Mouse (Mus musculus): ENCODE data around the gene Gbf1.

Gene Gbf1

DNA sequence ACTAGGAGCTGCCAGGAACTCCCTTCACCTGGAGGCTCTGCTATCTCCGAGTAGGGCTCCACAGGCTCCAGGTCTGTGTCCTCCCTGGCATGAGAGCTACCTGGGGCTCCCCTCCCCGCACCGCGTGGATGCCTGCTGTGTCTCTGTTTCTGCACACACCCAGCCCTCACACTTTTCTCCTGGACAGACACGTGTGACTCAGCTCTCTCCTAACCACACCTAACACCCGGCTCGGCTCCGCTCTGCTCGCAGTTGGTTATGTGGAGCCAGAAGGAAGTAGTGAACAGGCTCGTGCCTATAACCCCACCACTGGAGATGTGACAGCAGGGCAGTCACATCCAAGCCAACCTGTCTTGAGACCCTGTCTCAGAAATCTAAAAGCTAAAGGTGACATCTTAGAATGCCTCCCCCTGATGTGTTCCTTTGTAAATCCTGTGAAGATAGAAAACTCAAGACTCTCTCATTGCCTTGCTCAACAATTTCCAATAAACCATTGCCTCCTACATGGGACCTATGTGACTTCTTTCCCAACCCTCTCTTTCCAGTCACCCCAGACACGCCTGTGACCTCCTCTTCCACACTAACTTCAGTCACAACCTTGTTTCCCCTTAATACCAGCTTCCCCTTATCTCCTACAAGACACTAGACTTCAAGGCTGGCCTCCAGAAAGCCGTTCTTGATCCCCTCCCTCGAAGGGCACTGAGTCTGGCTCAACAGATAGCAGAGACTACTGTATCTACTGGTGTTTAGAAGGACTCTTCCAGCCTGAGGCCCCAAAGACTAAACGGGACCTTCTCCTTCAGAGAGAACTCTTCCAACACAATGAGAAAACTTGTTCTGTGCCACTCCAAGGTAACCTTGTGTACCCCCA is 162.8 kb downstream of the Gbf1 start:
- in situ Hi-C loops (cut with MboI, MseI) = no loop called here

- in situ Hi-C loops (cut with MboI, MseI) = no loop called here
Measured at GRCm38 (mm10) chr19:46315752-46316610, 163.7 kb downstream of the Gbf1 start.

- in situ Hi-C loops (cut with MboI, MseI) = no loop called here
Measured at GRCm38 (mm10) chr19:46316846-46317545, 164.7 kb downstream of the Gbf1 start.

DNA sequence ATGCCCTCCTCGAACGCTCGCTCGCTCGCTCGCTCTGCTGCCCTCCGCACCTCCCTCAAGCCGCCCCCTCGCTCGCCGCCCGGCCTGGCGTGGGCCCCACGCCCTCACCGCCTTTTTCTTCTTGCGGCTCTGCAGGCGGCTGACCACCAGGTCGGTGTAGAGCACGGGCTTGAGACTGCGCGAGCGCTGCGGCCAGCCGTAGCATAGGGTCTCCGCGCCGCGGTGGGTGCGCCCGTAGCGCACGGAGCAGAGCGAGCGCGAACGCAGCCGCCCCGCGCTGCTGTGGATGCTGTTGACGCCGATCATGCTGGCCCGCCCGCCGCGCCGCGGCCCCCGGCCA is 165.2 kb downstream of the Gbf1 start:
- in situ Hi-C loops (cut with MboI, MseI) = no loop called here

DNA sequence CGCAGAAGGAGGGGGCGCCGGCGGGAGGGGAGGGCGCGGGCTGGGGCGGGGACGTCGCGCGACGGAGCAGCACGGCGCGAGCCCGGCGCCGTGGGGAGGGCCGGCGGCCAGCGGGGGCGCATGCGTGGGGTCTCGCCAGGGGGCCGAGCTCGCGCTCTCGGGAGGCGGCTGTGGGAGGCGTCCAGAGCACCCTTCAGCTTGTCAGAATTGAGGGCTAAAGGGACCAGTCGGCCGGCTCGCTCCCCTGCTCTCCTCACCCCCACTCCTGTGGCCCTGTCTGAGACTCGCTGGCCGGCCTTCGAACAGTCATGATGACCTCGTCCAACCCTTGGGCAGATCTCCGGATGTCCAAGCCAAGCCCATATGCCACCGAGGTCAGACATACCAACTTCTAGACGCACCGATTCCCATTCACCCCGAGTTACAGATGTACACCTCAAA is 165.7 kb downstream of the Gbf1 start:
- in situ Hi-C loops (cut with MboI, MseI) = no loop called here

DNA sequence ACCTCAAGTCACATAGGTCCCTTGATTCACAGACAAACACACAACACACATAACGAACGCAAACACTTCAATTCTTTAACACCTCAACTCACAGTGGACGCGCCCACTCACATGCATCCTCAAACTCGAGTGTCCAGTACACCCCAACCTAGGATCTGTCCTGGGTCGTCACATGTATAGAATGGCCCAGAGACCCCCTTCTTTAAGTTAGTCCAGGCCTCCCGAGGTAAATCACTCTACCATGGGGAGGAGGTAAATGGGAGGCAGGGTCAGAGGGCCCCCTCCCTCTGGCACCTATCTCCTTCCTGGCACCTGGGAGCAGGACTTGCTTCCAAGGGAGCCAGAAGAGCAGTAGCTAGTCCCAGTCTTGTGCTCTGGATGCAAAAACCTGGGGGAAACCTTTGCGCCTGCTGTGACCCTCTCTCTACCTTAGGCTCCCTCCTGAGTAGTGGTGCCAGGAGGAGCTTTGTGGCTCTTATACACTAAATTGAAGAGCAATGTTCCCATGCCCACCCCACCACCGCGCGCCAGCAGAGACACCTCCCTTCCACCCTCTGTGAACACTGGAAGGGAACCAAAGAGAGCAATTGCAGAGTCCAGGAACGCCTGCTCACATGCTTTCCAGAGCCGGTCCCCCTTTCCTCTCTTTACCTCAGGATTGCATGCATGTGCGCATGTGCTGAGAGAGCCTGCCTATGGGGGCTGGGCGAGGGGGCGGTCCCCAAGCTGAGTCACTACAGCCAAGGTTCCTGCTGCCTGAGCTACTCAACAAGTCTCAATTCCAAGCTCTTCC is 166.5 kb downstream of the Gbf1 start:
- in situ Hi-C loops (cut with MboI, MseI) = no loop called here

- in situ Hi-C loops (cut with MboI, MseI) = no loop called here
Measured at GRCm38 (mm10) chr19:46320076-46320785, 167.9 kb downstream of the Gbf1 start.

DNA sequence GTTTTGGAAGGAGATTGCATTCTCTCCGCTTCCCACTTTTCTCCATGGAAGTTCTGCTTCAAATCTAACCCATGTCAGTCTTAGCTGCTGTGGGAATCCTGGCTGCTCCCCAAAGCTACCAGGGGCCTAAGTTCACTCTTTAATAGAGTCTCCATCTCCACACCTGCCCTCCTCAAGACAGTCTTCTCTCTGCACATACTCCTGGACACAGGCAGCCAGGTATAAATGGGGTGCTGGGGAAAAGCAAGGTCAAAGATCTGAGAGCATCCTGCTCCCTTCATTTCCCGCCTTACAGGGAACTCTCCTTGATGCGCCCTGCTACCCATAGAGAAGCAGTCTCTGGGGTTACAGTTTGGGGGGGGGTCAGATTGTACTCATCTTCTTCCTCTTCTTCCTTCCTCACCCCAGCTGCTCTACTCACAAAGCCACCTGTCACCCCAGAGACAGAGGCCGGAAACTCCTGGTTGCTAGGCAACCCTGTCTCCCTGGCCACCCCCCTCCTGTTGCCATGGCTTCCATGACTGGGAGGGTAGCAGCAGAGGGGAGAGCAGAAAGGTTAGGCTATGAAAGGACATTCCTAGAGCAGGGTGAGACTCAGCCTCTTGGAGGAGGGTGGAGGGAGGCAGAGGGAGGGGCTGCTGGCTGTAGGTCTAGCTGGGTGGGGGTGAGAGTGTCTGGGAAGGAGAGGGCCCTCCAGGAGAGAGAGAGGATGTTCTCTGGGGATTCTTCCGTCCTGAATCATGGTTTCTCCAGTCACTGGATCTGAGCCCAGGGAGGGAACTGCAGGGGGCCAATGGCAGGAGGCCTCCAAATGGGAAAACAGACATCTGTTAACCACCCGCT is 169.0 kb downstream of the Gbf1 start:
- in situ Hi-C loops (cut with MboI, MseI) = no loop called here

DNA sequence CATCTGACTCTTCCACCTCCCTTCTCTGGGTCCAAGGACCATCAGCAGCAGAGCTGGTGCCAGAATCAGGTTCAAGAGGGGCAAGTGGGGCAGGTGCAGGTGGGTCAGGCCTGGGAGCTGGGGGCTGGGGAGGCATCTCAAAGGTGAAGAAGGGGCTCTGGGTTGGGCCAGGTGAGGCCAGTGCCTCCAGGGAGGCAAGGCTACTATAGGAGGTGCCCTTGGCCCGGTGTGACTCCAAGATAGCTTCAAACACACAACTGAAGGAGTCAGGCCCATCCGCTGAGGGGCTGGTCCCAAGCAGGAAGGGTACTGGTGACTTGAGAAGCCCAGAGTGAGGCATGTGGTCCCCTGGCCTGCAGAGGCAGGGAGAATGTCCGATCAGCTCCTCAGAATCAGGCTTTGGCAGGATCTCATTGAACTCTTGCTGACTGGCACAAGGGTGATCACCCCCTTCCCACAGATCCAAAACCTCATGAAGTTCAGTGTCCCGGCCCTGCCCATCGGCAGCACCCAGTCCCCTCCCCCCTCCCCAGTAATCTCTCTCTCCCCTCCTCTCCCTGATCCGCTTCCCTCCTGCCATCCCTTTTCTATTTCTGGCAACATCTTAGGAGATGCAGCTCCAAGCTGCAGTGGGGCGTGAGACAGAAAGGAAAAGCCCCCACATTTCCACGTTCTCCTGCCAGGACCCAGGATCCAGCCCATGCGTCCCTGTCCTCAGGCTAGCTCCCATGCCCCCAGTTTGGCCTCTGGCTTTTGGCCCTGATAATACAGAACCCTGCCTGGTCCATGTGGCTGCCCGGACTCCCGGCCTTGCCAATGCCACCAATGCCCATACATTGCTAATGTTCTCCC is 170.1 kb downstream of the Gbf1 start:
- in situ Hi-C loops (cut with MboI, MseI) = no loop called here

DNA sequence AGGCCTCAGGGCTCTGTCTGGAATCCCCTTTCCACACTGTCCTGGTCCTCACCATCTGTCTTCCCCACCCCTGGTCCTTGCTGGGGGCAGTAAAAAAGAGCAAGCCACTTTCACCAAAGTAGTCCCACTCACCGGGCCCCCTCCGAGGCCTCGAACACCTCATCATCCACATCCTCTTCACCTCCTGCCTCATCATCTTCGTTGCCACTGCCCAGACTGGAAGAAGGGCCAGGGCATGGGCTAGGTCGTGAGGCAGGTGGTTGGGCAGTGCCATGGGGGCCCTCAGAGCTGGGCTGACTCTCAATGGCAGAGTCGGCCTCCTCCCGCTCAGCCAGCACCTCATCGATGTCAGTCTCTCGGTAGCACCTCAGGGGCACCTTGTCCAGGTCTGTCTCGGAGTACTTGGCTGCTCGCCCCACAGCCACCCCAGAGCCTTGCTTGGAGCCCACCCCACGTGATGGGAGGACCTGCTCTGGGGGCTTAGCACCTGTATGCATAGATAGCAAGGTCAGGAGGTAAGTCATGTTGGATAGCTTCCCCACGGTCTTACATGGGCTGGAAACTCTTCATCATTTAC is 170.8 kb downstream of the Gbf1 start:
- in situ Hi-C loops (cut with MboI, MseI) = no loop called here

DNA sequence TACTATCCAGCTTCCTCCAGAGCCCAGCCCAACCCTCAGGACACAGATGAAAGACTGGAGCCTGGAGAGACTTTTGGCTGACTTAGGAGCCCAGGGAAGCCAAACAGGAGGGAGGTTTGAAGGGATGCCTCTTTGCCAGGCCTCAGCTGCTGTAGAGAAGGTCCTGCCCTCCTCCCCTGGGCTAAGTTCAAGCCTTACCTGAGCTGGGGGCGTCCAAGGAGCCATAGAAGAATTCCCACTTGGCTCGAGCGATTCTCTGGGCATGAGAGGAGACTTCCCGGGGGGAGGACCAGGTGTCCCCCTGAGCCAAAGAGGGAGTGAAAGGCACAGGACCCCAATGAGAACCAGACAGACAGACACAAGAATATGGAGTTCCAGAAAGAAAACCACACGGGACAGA is 171.4 kb downstream of the Gbf1 start:
- in situ Hi-C loops (cut with MboI, MseI) = no loop called here

GRCm38 (mm10) chr19:46324366-46324765 is 172.1 kb downstream of the Gbf1 start:
- in situ Hi-C loops (cut with MboI, MseI) = no loop called here

DNA sequence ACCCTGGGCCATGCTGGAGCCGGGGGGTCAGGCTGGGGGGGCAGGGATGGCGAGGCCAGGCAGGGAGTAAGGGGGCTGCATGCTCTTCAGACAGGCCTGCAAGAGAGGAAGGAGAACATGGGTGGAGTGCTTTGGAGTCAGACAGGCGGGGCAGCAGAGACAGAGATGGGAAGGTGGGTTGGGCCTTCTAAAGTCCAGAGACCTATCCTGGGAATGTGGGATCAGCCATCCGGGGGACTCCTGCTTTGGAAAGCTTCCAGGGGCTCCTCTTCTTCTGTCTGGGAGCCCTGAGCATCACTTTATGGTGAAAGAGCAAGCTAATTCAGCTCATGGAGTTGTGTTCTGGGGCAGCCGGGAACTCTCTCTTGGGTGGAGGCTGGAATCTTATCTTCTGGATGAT is 172.6 kb downstream of the Gbf1 start:
- in situ Hi-C loops (cut with MboI, MseI) = no loop called here

- in situ Hi-C loops (cut with MboI, MseI) = no loop called here
Measured at GRCm38 (mm10) chr19:46326019-46326755, 173.9 kb downstream of the Gbf1 start.

GRCm38 (mm10) chr19:46326756-46327305 is 174.5 kb downstream of the Gbf1 start, which contains the start of gene Psd:
TSS of gene Psd (minus strand) at chr19:46327156.
- in situ Hi-C loops (cut with MboI, MseI) = no loop called here

- in situ Hi-C loops (cut with MboI, MseI) = no loop called here
Measured at GRCm38 (mm10) chr19:46327531-46328064, 175.3 kb downstream of the Gbf1 start.

Data from T-helper 1 cell (primary cell).